Mouse (Mus musculus) frontal cortex, postnatal 14 days (tissue): ENCODE measurements around the gene Psmb10.

Experiments used
- DNase-seq, 2 experiments: peaks; one replicate each; pipeline ENCODE4 v3.0.0; 2022; ENCODE audit warnings: low spot score in 2 of 2

Psmb10 gene

GRCm38 (mm10) chr8:105937496-105938305 is 543 bp downstream of the Psmb10 start:
- DNase-seq: peak in 1 of 2 experiments; percentile 43

DNA sequence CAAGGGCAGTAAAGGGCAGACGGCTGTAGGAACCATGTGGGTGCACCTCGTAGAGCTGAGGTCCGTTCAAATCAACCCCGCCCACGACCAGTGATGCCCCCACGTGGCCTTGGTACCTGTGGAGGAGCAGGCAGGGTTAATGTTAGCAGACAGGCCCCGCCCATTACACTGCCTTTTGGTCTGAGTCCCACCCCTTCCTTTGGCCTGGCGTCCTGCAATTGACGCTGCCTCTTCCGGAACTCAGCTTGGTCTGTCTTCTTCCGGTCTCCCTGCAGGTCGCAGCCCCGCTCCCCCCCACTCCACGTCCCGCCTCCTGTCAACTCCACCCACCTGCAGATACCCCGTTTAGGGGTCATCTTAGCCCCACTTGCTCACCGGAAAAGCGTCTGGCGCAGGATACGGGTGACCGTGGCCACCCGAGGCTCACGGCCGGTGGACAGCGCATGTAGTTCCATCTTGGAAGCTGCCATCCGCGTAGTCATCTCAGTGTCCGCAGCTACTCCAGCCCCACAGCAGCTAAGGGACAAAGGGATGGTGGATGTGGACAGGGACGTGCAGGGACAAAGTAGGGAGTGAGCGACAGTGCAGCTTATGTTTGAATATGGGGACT is 1.3 kb downstream of the Psmb10 start:
- peak; percentile 78 to 80 for DNase-seq

DNA sequence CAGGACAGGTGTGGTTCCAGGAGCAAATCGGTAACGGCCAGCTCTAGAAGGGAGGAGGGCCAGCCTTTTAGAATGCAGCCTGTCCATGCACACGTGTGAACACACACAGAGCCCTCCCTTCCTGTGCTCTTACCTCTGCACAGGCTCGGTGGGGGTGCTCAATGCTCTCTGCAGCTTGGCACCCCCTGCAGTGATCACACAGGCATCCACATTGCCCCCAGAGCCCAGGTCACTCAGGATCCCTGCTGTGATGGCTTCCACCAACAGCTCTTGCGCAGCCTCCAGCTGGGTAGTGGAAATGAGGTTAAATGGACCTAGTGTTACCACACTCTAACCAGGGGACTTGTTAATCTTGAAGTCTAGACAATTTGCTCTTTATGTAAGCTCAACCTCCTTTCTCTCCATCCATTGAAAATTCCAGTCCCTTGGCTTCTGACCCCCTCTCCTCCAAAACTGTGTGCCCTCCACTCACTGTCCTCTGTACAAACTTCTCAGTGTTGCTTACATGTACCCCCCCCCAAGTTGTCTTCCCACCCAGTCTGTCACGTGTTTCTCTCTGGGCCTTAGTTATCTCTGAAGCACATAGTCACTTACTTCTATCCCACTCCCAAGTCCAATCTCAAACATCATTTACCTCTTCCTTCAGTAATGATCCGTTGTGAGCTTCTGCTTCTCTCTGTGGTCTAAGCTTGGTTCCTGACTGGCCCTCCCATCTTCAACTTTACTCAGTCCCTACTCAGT is 2.2 kb downstream of the Psmb10 start:
- DNase-seq: no peak

DNA sequence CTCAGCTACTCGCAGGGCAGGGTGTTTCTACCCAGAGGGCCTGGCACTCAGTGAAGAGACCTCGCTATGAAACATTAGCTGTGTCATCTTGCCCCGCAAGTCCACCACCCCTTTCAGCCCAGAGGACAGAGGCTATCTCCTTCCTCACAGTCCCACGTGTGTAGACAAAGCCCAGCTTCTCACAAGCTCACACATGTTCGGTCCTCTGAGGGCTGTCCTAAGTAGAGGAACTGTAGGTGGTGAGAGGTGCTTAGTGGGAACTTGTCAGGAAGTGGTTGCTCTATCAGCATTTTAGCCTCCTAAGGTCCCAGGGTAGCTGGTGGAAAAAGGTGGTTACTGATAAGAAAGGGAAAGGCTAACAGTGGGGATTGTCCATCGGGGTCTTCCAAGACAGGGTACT is 3.1 kb downstream of the Psmb10 start:
- DNase-seq: no peak

- DNase-seq: no peak
These were observed 4.5 kb downstream of the Psmb10 start, which contains the start of gene Ctrl for GRCm38 (mm10) chr8:105933762-105934161. Gene Ctrl, minus strand, starts transcription at chr8:105933862.

GRCm38 (mm10) chr8:105932525-105932924 is 5.7 kb downstream of the Psmb10 start:
- no peak for DNase-seq

DNA sequence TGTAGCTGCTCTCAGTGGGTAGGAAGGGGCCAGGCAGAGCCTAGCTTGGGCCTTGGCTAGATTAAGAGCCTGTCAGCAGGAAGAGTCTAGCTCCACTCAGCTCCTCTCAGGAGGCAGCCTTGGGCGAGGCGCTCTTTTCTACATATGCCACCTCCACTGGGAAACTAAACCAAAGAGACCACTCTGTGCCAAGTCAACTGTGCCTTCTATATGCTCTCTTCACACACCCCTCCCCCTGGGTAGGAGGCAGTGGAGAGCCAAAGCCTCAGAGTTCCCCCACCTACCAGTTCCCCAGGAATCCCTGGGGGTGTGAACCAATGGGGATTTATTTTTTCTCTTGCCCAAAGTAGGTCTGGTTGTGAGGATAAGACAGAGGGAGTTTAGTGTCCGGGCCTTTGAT is 7.0 kb downstream of the Psmb10 start:
- DNase-seq: no peak

GRCm38 (mm10) chr8:105930602-105931001 is 7.6 kb downstream of the Psmb10 start:
- peak in 1 of 2 experiments; percentile 76 for DNase-seq

DNA sequence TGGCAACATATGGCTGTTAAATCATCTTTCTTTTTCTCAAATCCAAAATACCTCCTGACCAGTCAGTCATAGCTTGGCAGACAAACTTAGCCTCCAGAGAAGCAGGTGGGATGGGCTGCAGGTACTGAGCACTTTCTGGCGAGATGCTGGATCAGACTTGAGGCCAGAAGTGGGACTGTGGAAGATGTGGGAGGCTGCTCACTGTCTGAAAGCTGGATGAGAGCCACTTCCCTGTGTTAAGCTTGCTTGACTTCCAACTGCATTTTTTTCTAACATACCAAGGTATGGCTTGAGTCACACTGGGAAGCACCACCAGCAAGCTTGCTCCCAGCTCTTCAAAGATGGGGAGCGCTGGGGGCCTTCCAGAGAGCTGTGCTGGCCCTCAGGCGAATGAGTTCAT is 13.1 kb downstream of the Psmb10 start:
- DNase-seq: no peak

- DNase-seq: no peak
These were observed 18.9 kb downstream of the Psmb10 start for GRCm38 (mm10) chr8:105919390-105919789.

DNA sequence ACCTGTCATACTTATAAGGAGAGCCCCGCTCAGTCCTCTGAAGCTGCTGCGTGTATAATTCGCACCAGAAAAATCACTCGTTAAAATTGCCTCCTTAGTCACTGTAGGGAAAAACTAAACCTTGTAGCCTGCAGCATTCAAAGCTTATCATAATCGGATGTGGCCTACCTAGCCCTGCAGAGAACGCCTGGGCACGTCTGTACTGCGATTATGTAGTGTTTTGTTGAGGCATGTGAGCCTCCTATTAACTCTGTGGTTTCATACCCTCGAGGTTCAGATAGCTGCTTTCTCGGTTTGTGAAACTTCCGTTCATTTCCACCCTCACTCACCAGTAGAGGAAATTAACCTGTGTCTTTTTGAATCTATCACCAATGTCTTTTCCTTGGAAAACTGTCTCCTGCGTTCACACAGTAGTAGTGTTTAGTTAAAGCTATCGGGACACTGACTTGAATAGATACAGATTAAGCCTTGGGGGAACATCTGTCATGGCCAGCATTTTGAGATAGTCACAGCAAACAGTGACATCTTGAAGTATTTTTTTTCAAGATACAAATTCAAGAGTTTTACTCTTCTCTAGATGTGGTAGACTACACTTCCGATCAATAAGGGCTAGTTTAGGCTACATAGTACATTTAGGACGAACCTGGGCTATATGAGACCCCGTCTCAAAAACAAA is 37.2 kb downstream of the Psmb10 start:
- no peak for DNase-seq

DNA sequence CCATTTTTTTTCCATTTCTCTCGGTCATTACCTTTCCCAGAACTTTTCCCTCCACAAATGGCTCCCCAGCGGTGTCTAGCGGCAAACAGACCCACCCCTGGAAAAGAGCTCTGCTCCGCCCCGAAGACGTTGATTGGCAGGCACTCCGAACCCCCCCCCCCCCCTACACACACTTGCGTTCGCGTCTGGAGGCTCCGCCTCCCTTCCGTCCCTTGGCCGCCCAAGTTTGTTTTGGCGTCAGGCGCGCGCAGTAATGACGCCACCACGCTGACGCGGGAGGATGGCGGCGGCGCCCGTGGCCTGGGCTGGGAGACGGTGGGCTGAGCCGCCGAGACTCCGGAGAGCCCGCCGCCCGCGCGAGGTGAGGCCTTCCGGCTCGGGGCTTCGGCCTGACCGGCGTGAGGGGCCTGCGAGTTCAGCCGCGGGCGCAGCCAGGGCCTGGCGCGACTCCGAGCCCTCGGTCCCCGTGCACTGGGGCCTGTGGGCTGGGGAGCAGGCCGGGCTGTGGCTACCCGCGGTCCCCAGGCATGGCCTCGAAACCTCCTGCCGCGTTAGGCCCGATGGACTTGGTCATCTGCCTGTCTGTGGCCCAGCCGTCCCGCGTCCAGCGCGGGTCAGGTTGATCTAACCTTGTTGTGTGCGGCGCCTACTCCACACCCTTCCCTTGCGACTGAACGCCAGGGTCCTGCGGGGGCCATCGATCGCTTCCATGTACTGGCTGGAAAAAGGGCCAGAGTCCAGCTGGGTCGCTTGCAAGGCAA is 37.9 kb downstream of the Psmb10 start, which contains the start of gene Pskh1:
Gene Pskh1 (plus strand): TSS at position 262 of the 761 bp plus-strand sequence.
- peak; percentile 79 to 87 for DNase-seq

DNA sequence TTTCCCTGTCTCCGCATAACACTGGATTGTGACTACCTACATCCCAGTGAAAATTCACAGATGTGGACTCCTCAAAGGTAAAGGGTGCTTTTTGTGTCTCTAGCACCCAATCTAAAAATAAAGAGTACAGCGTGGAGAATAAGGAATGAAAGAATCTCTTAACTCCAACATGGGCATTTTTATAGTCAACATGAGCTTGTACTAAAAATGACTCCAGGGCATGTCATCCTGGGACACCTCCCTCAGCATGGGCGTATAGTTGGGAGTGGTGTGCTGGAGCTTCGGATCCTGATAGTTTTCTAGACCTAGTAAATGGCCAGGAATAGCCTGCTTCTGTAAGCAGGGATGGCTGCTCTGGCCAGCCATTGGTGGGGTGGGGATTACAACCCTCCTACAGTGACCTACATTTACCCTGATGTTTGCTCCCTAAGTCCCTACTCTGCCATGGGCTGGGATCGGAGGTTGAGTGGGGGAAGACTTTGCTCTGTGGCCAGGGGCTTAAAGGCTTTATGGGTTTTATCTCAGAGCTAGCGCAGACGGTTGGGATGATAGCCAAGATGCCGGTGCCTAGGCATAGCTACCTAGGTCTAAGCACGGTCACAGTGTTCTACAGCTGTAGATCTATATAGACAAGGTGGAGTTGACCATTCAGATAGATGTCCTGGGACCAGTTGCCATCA is 40.3 kb downstream of the Psmb10 start:
- DNase-seq: no peak

DNA sequence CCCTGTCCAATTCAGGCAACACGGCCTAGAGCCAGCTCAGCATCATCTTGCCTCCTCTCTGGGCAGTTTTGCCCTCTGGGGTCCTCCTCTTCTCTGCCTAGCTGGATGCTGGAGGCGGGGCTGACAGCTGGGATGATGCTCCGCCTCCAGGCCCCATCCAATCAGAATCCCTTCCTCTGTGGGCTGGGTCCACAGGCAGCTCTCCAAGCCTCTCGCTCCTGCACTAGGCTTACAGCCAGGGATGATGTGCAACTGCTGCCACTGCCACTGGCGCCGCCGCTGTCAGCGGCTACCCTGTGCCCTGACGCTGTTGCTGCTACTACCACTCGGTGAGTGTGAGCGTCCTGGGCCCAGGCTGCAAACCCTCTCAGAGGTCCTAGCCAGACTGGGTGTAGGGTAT is 44.9 kb downstream of the Psmb10 start, which contains the start of gene Nrn1l:
Gene Nrn1l (plus strand): TSS at position 229 of the 400 bp plus-strand sequence.
- peak; percentile 61 to 78 for DNase-seq

DNA sequence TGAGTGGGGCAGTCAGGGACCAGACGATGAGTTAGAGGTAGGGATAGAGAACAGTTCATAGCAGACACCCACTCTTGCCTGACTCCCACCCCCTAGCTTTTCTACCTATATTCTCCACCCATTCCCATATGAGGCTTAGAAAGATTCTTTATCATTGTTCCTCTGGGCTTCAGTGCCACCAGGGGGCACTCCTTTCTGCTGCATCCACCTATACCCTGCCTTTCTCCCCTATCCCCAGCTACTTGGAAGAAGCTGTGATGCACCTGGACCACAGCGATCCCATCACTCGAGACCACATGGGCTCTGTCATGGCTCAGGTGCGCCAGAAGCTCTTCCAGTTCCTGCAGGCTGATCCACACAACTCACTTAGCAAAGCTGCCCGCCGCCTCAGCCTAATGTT is 45.8 kb downstream of the Psmb10 start:
- no peak for DNase-seq

- DNase-seq: no peak
These were observed 47.4 kb downstream of the Psmb10 start for GRCm38 (mm10) chr8:105890870-105891269.

GRCm38 (mm10) chr8:105889756-105890465 is 48.3 kb downstream of the Psmb10 start:
- DNase-seq: no peak
